Mouse (Mus musculus) testis, adult 2 months (tissue): ENCODE measurements around the gene Fam53a. TPM values are rescaled to one million over a fixed set of nuclear protein-coding genes. Genes with fewer than 3 reads are reported as not detected.

Experiments
- H3K27ac ChIP-seq: fragments of 200-500 bp; 2 replicates; pipeline ENCODE4 v1.5.1; 2012; ENCODE audit warnings: low read depth, low read length; ENCODE audit not compliant: control insufficient read depth, insufficient read depth
- H3K27me3 ChIP-seq: fragments of 200-500 bp; 2 replicates; pipeline ENCODE4 v1.6.1; 2012; ENCODE audit warnings: mild to moderate bottlenecking, low read length, moderate library complexity; ENCODE audit not compliant: control insufficient read depth, insufficient read depth
- H3K36me3 ChIP-seq: fragments of 200-500 bp; 2 replicates; pipeline ENCODE4 v1.6.1; 2012; ENCODE audit warnings: mild to moderate bottlenecking, low read length; ENCODE audit not compliant: control insufficient read depth, insufficient read depth
- H3K4me1 ChIP-seq: fragments of 200-500 bp; 2 replicates; pipeline ENCODE4 v1.6.1; 2012; ENCODE audit warnings: low read length; ENCODE audit not compliant: control insufficient read depth, insufficient read depth
- H3K4me3 ChIP-seq: fragments of 200-500 bp; 2 replicates; pipeline ENCODE4 v1.5.1; 2012; ENCODE audit warnings: low read depth, mild to moderate bottlenecking, low read length, moderate library complexity, mixed read lengths; ENCODE audit not compliant: control insufficient read depth
- CTCF ChIP-seq: fragments of 200-500 bp; IDR thresholded peaks from 2 replicates; pipeline ENCODE4 v1.5.1; 2012; ENCODE audit warnings: low read depth, mild to moderate bottlenecking, inconsistent platforms, low read length, moderate library complexity; ENCODE audit not compliant: control insufficient read depth, insufficient read depth, insufficient replicate concordance
- POLR2A ChIP-seq: fragments of 200-500 bp; IDR thresholded peaks from 2 replicates; pipeline ENCODE4 v1.6.1; 2012; ENCODE audit warnings: low read depth, mild to moderate bottlenecking, inconsistent platforms, low read length, moderate library complexity; ENCODE audit not compliant: control insufficient read depth
- polyA plus RNA-seq: library from polyadenylated mRNA; depleted of rRNA; stranded (reverse); fragments of >200 nt; gene quantifications from 2 replicates; pipeline ENCODE4 v1.2.3, GENCODE M21; 2012; rRNA removed

Gene Fam53a
- polyA plus RNA-seq, 1 experiment = 16.4 TPM

GRCm38 (mm10) chr5:33588066-33588465, 41.4 kb downstream of the Fam53a start:
- no peaks in the 10 kb centered on the region for H3K4me1 ChIP-seq
- TF ChIP-seq CTCF (no peak), POLR2A (no peak)
- H3K27me3 ChIP-seq = no peaks in the 10 kb centered on the region
- no peaks in the 10 kb centered on the region for H3K36me3 ChIP-seq
- no peak overlapping the region for H3K4me3 ChIP-seq
- no peak overlapping the region for H3K27ac ChIP-seq

GRCm38 (mm10) chr5:33587498-33588058, 41.9 kb downstream of the Fam53a start:
- no peaks in the 10 kb centered on the region for H3K27me3 ChIP-seq

GRCm38 (mm10) chr5:33580336-33580735, 49.1 kb downstream of the Fam53a start:
- no peak overlapping the region for H3K27ac ChIP-seq

More at GRCm38 (mm10) chr5:33587498-33588058, 41.9 kb downstream of the Fam53a start:
- TF ChIP-seq CTCF (no peak), POLR2A (no peak)
- H3K27ac ChIP-seq = no peak overlapping the region
- H3K4me3 ChIP-seq = no peak overlapping the region
- H3K36me3 ChIP-seq = no peaks in the 10 kb centered on the region
- H3K4me1 ChIP-seq = no peaks in the 10 kb centered on the region

GRCm38 (mm10) chr5:33574207-33574606, 55.2 kb downstream of the Fam53a start:
- Histone ChIP-seq H3K36me3 (no peaks in the 10 kb centered on the region), H3K4me3 (no peak overlapping the region), H3K27me3 (no peaks in the 10 kb centered on the region), H3K4me1 (no peaks in the 10 kb centered on the region), H3K27ac (no peak overlapping the region)
- TF ChIP-seq POLR2A = no peak

More at GRCm38 (mm10) chr5:33580336-33580735, 49.1 kb downstream of the Fam53a start:
- TF ChIP-seq CTCF (no peak), POLR2A (no peak)
- no peaks in the 10 kb centered on the region for H3K27me3 ChIP-seq
- H3K4me1 ChIP-seq = peaks cover 4% of the 10 kb centered on the region; the same call in 1 of the 2 replicates
- no peak overlapping the region for H3K4me3 ChIP-seq
- no peaks in the 10 kb centered on the region for H3K36me3 ChIP-seq

GRCm38 (mm10) chr5:33565886-33566285, 63.5 kb downstream of the Fam53a start:
- Histone ChIP-seq H3K36me3 (no peaks in the 10 kb centered on the region), H3K4me3 (no peak overlapping the region), H3K4me1 (no peaks in the 10 kb centered on the region), H3K27me3 (no peaks in the 10 kb centered on the region), H3K27ac (no peak overlapping the region)
- no peak for TF ChIP-seq CTCF
- TF ChIP-seq POLR2A = no peak

GRCm38 (mm10) chr5:33556277-33556995, 73.0 kb downstream of the Fam53a start:
- TF ChIP-seq CTCF (no peak), POLR2A (no peak)
- H3K4me3 ChIP-seq = no peak overlapping the region
- peak overlapping the region; percentile 10; the same call in 1 of the 2 replicates for H3K27ac ChIP-seq
- no peaks in the 10 kb centered on the region for H3K27me3 ChIP-seq
- H3K36me3 ChIP-seq = no peaks in the 10 kb centered on the region
- H3K4me1 ChIP-seq = no peaks in the 10 kb centered on the region

Other genes starting within 250 kb of the Fam53a start
- 0.22 and 0.47 TPM in 2 replicates for gene Nkx1-1, start 195.7 kb downstream of the Fam53a start, polyA plus RNA-seq
- gene Gm9903, start 290 bp upstream of the Fam53a start, polyA plus RNA-seq = 23.7 and 24.9 TPM in 2 replicates
- gene Slbp, start 22.9 kb upstream of the Fam53a start, polyA plus RNA-seq = 68.0 and 70.6 TPM in 2 replicates
- gene Tacc3, start 28.5 kb upstream of the Fam53a start, polyA plus RNA-seq = 42.6 and 42.8 TPM in 2 replicates
- 50.6 and 56.1 TPM in 2 replicates for gene Tmem129, start 28.8 kb upstream of the Fam53a start, polyA plus RNA-seq
- gene Fgfr3, start 92.0 kb upstream of the Fam53a start, polyA plus RNA-seq = 3.8 and 4.3 TPM in 2 replicates
- gene Letm1, start 153.2 kb upstream of the Fam53a start, polyA plus RNA-seq = 24.1 and 26.1 TPM in 2 replicates
- gene Nsd2, start 191.1 kb upstream of the Fam53a start, polyA plus RNA-seq = 48.5 and 54.5 TPM in 2 replicates